Mouse (Mus musculus): ENCODE measurements around the gene Galntl6. TPM values are rescaled to one million over a fixed set of nuclear protein-coding genes. Genes with fewer than 3 reads are reported as not detected.

The Galntl6 gene
- polyA plus RNA-seq, 1 experiment from 2014 or later = not detected

- ChIA-PET CTCF (no interaction called here), POLR2A (no interaction called here)
- ATAC-seq = no peak
- in situ Hi-C loops (cut with MboI; ENCODE audit: low pct_unique_long_range_greater_than_20kb) = no loop called here
- TF ChIP-seq CTCF (IDR thresholded peaks at IDR 0.05) = no peak
- DNase-seq (ENCODE audit: low read depth, low spot score) = no peak
- H3K27me3 ChIP-seq = no peaks in the 10 kb centered on the region
These were observed 653.7 kb downstream of the Galntl6 start for GRCm38 (mm10) chr8:58258577-58259315.

GRCm38 (mm10) chr8:58253620-58254019 is 658.8 kb downstream of the Galntl6 start:
- ATAC-seq = no peak
- ChIA-PET POLR2A (no interaction called here), CTCF (no interaction called here)
- no peak for DNase-seq (ENCODE audit: low read depth, low spot score)
- no peak for TF ChIP-seq CTCF (IDR thresholded peaks at IDR 0.05)
- in situ Hi-C loops (cut with MboI; ENCODE audit: low pct_unique_long_range_greater_than_20kb) = no loop called here
- peaks cover 3% of the 10 kb centered on the region for H3K27me3 ChIP-seq

GRCm38 (mm10) chr8:58244830-58245229 is 667.6 kb downstream of the Galntl6 start:
- ChIA-PET CTCF (no interaction called here), POLR2A (no interaction called here)
- ATAC-seq (no peak), DNase-seq (ENCODE audit: low read depth, low spot score) (no peak)
- no peaks in the 10 kb centered on the region for H3K27me3 ChIP-seq
- in situ Hi-C loops (cut with MboI; ENCODE audit: low pct_unique_long_range_greater_than_20kb) = no loop called here
- no peak for TF ChIP-seq CTCF (IDR thresholded peaks at IDR 0.05)

GRCm38 (mm10) chr8:58234220-58234619 is 678.2 kb downstream of the Galntl6 start:
- CTCF ChIA-PET = no interaction called here
- H3K27me3 ChIP-seq = no peaks in the 10 kb centered on the region
- DNase-seq (ENCODE audit: low read depth, low spot score) = no peak
- ATAC-seq = no peak
- TF ChIP-seq CTCF (IDR thresholded peaks at IDR 0.05) = peak; percentile 13
- in situ Hi-C loops (cut with MboI; ENCODE audit: low pct_unique_long_range_greater_than_20kb) = no loop called here
- POLR2A ChIA-PET = no interaction called here

- no peak for DNase-seq (ENCODE audit: low read depth, low spot score)
- ATAC-seq = no peak
- no peaks in the 10 kb centered on the region for H3K27me3 ChIP-seq
- in situ Hi-C loops (cut with MboI; ENCODE audit: low pct_unique_long_range_greater_than_20kb) = no loop called here
- POLR2A ChIA-PET = no interaction called here
- CTCF ChIA-PET = no interaction called here
- TF ChIP-seq CTCF (IDR thresholded peaks at IDR 0.05) = no peak
These were observed 683.7 kb downstream of the Galntl6 start for GRCm38 (mm10) chr8:58228725-58229124.

- ChIA-PET POLR2A (no interaction called here), CTCF (no interaction called here)
- ATAC-seq = no peak
- no peak for TF ChIP-seq CTCF (IDR thresholded peaks at IDR 0.05)
- no peak for DNase-seq (ENCODE audit: low read depth, low spot score)
- in situ Hi-C loops (cut with MboI; ENCODE audit: low pct_unique_long_range_greater_than_20kb) = no loop called here
- peaks cover 4% of the 10 kb centered on the region for H3K27me3 ChIP-seq
These were observed 694.6 kb downstream of the Galntl6 start for GRCm38 (mm10) chr8:58217885-58218284.

- no peak for TF ChIP-seq CTCF (IDR thresholded peaks at IDR 0.05)
- CTCF ChIA-PET = no interaction called here
- POLR2A ChIA-PET = no interaction called here
- in situ Hi-C loops (cut with MboI; ENCODE audit: low pct_unique_long_range_greater_than_20kb) = no loop called here
- DNase-seq (ENCODE audit: low read depth, low spot score) (no peak), ATAC-seq (no peak)
- peaks cover 6% of the 10 kb centered on the region for H3K27me3 ChIP-seq
These were observed 722.7 kb downstream of the Galntl6 start for GRCm38 (mm10) chr8:58189694-58190093.

GRCm38 (mm10) chr8:58146961-58147360 is 765.5 kb downstream of the Galntl6 start:
- ATAC-seq (no peak), DNase-seq (ENCODE audit: low read depth, low spot score) (no peak)
- ChIA-PET POLR2A (no interaction called here), CTCF (no interaction called here)
- TF ChIP-seq CTCF (IDR thresholded peaks at IDR 0.05) = peak; percentile 53
- in situ Hi-C loops (cut with MboI; ENCODE audit: low pct_unique_long_range_greater_than_20kb) = no loop called here
- H3K27me3 ChIP-seq = peaks cover 4% of the 10 kb centered on the region

- ChIA-PET CTCF (no interaction called here), POLR2A (no interaction called here)
- H3K27me3 ChIP-seq = peaks cover 5% of the 10 kb centered on the region
- ATAC-seq (no peak), DNase-seq (ENCODE audit: low read depth, low spot score) (no peak)
- in situ Hi-C loops (cut with MboI; ENCODE audit: low pct_unique_long_range_greater_than_20kb) = no loop called here
- TF ChIP-seq CTCF (IDR thresholded peaks at IDR 0.05) = no peak
These were observed 825.7 kb downstream of the Galntl6 start for GRCm38 (mm10) chr8:58086733-58087132.

GRCm38 (mm10) chr8:58084931-58085330 is 827.5 kb downstream of the Galntl6 start:
- ATAC-seq (no peak), DNase-seq (ENCODE audit: low read depth, low spot score) (no peak)
- H3K27me3 ChIP-seq = peaks cover 5% of the 10 kb centered on the region
- in situ Hi-C loops (cut with MboI; ENCODE audit: low pct_unique_long_range_greater_than_20kb) = no loop called here
- POLR2A ChIA-PET = no interaction called here
- CTCF ChIA-PET = no interaction called here
- TF ChIP-seq CTCF (IDR thresholded peaks at IDR 0.05) = no peak

GRCm38 (mm10) chr8:58081715-58082114 is 830.7 kb downstream of the Galntl6 start:
- DNase-seq (ENCODE audit: low read depth, low spot score) (no peak), ATAC-seq (no peak)
- ChIA-PET POLR2A (no interaction called here), CTCF (interaction anchor here (1.0 to 1.2 kb wide), 2 partner anchors 10 to 17 kb away, joined by 3 to 4 read pairs; no protein-coding TSS in a partner anchor)
- no peaks in the 10 kb centered on the region for H3K27me3 ChIP-seq
- in situ Hi-C loops (cut with MboI; ENCODE audit: low pct_unique_long_range_greater_than_20kb) = no loop called here
- no peak for TF ChIP-seq CTCF (IDR thresholded peaks at IDR 0.05)

GRCm38 (mm10) chr8:58074611-58075010 is 837.8 kb downstream of the Galntl6 start:
- H3K27me3 ChIP-seq = no peaks in the 10 kb centered on the region
- DNase-seq (ENCODE audit: low read depth, low spot score) = no peak
- in situ Hi-C loops (cut with MboI; ENCODE audit: low pct_unique_long_range_greater_than_20kb) = no loop called here
- no peak for ATAC-seq
- POLR2A ChIA-PET = no interaction called here
- CTCF ChIA-PET = no interaction called here
- no peak for TF ChIP-seq CTCF (IDR thresholded peaks at IDR 0.05)
